Mouse (Mus musculus): ENCODE data around the gene Hist1h2ap. TPM values are rescaled to one million over a fixed set of nuclear protein-coding genes. Genes with fewer than 3 reads are reported as not detected.
A peak's percentile ranks its signal among the peaks of the same experiment; 100 is the strongest.
"Not testable (repeated sequence)": the region's sequence is repeated elsewhere in the genome, so short reads cannot be mapped to it uniquely, and the experiment has no call there.

The Hist1h2ap gene
- polyA plus RNA-seq, 1 experiment, result 730 TPM

- not testable (repeated sequence) for H3K27me3 ChIP-seq (ENCODE audit: control insufficient read depth, insufficient read depth, insufficient read length); H3K4me2 ChIP-seq (ENCODE audit: low read depth); H3K36me3 ChIP-seq (ENCODE audit: control insufficient read depth, insufficient read depth); H3K79me2 ChIP-seq (ENCODE audit: control insufficient read depth, insufficient read depth); H3ac ChIP-seq (ENCODE audit: control insufficient read depth, insufficient read length); H3K4me3 ChIP-seq
Measured at GRCm38 (mm10) chr13:21831418-21832394, 1.6 kb downstream of the Hist1h2ap start, which contains the start of gene Hist1h4n. Gene Hist1h4n, minus strand, starts transcription at chr13:21832196.

GRCm38 (mm10) chr13:21830344-21830743 is 3.0 kb downstream of the Hist1h2ap start:
- H3K79me2 ChIP-seq (ENCODE audit: control insufficient read depth, insufficient read depth), result no peaks in the 10 kb centered on the region
- no peak overlapping the region for H3ac ChIP-seq (ENCODE audit: control insufficient read depth, insufficient read length)
- H3K4me2 ChIP-seq (ENCODE audit: low read depth), result peak overlapping the region; percentile 22
- TF ChIP-seq TCF3 (IDR thresholded peaks at IDR 0.05; ENCODE audit: insufficient read length, low read depth) (no peak), TCF12 (IDR thresholded peaks at IDR 0.05; ENCODE audit: insufficient read depth, poor library complexity, severe bottlenecking) (no peak), REST (IDR thresholded peaks at IDR 0.05; ENCODE audit: insufficient read depth, insufficient read length) (no peak), MYOG (IDR thresholded peaks at IDR 0.05; ENCODE audit: control insufficient read depth in 1 of 3, insufficient read depth in 1 of 3, insufficient read length in 2 of 3, low read depth in 2 of 3) (no peak)
- H3K27me3 ChIP-seq (ENCODE audit: control insufficient read depth, insufficient read depth, insufficient read length), result no peaks in the 10 kb centered on the region
- no peak overlapping the region for H3K4me3 ChIP-seq
- H3K36me3 ChIP-seq (ENCODE audit: control insufficient read depth, insufficient read depth), result no peaks in the 10 kb centered on the region

GRCm38 (mm10) chr13:21828511-21828910 is 4.8 kb downstream of the Hist1h2ap start:
- TF ChIP-seq USF1 (IDR thresholded peaks at IDR 0.05; ENCODE audit: low read depth) (no peak), POLR2AphosphoS2 (IDR thresholded peaks at IDR 0.05; ENCODE audit: insufficient read length, low read depth) (no peak), REST (IDR thresholded peaks at IDR 0.05; ENCODE audit: insufficient read depth, insufficient read length) (no peak), POLR2A (IDR thresholded peaks at IDR 0.05; ENCODE audit: insufficient read length, low read depth) (no peak), CEBPB (IDR thresholded peaks at IDR 0.05; ENCODE audit: insufficient read depth, poor library complexity, severe bottlenecking) (no peak), TCF3 (IDR thresholded peaks at IDR 0.05; ENCODE audit: insufficient read length, low read depth) (no peak), MYOG (IDR thresholded peaks at IDR 0.05; ENCODE audit: control insufficient read depth in 1 of 3, insufficient read depth in 1 of 3, insufficient read length in 2 of 3, low read depth in 2 of 3) (no peak), SRF (IDR thresholded peaks at IDR 0.05; ENCODE audit: control insufficient read depth, insufficient read length, low read depth) (no peak), E2F4 (IDR thresholded peaks at IDR 0.05; ENCODE audit: insufficient read depth) (no peak), MAX (IDR thresholded peaks at IDR 0.05; ENCODE audit: low read depth) (no peak), TCF12 (IDR thresholded peaks at IDR 0.05; ENCODE audit: insufficient read depth, poor library complexity, severe bottlenecking) (no peak), MYOD1 (IDR thresholded peaks at IDR 0.05; ENCODE audit: control insufficient read depth in 1 of 3, insufficient read length in 2 of 3, low read depth in 2 of 3) (no peak)
- Histone ChIP-seq H3K36me3 (ENCODE audit: control insufficient read depth, insufficient read depth) (no peaks in the 10 kb centered on the region), H3ac (ENCODE audit: control insufficient read depth, insufficient read length) (no peak overlapping the region), H3K79me2 (ENCODE audit: control insufficient read depth, insufficient read depth) (no peaks in the 10 kb centered on the region), H3K4me2 (ENCODE audit: low read depth) (no peak overlapping the region), H3K27me3 (ENCODE audit: control insufficient read depth, insufficient read depth, insufficient read length) (no peaks in the 10 kb centered on the region), H3K4me3 (no peak overlapping the region)

GRCm38 (mm10) chr13:21820082-21820890 is 13.0 kb downstream of the Hist1h2ap start:
- not testable (repeated sequence) for H3K4me3 ChIP-seq; H3K27me3 ChIP-seq (ENCODE audit: control insufficient read depth, insufficient read depth, insufficient read length); H3K79me2 ChIP-seq (ENCODE audit: control insufficient read depth, insufficient read depth); H3K36me3 ChIP-seq (ENCODE audit: control insufficient read depth, insufficient read depth); H3K4me2 ChIP-seq (ENCODE audit: low read depth); H3ac ChIP-seq (ENCODE audit: control insufficient read depth, insufficient read length)

- TF ChIP-seq USF1 (IDR thresholded peaks at IDR 0.05; ENCODE audit: low read depth), result peak; percentile 11
- TF ChIP-seq POLR2AphosphoS2 (IDR thresholded peaks at IDR 0.05; ENCODE audit: insufficient read length, low read depth), result peak; percentile 33
- peak; percentile 34 for TF ChIP-seq POLR2A (IDR thresholded peaks at IDR 0.05; ENCODE audit: insufficient read length, low read depth)
- not testable (repeated sequence) for H3K4me3 ChIP-seq; H3K79me2 ChIP-seq (ENCODE audit: control insufficient read depth, insufficient read depth)
Measured at GRCm38 (mm10) chr13:21812092-21812491, 21.2 kb downstream of the Hist1h2ap start.

GRCm38 (mm10) chr13:21811539-21811938 is 21.8 kb downstream of the Hist1h2ap start, which contains the start of gene Hist1h4m:
Gene Hist1h4m, plus strand, starts transcription at chr13:21811746.
- H3K36me3 ChIP-seq (ENCODE audit: control insufficient read depth, insufficient read depth); H3K27me3 ChIP-seq (ENCODE audit: control insufficient read depth, insufficient read depth, insufficient read length); H3K4me3 ChIP-seq; H3ac ChIP-seq (ENCODE audit: control insufficient read depth, insufficient read length); H3K79me2 ChIP-seq (ENCODE audit: control insufficient read depth, insufficient read depth): not testable (repeated sequence)
- peak within 1 kb of the TSS; percentile 50 for H3K4me2 ChIP-seq (ENCODE audit: low read depth)

More at GRCm38 (mm10) chr13:21812092-21812491, 21.2 kb downstream of the Hist1h2ap start:
- H3K36me3 ChIP-seq (ENCODE audit: control insufficient read depth, insufficient read depth); H3ac ChIP-seq (ENCODE audit: control insufficient read depth, insufficient read length); H3K27me3 ChIP-seq (ENCODE audit: control insufficient read depth, insufficient read depth, insufficient read length): not testable (repeated sequence)
- H3K4me2 ChIP-seq (ENCODE audit: low read depth), result peak overlapping the region; percentile 50

- H3K36me3 ChIP-seq (ENCODE audit: control insufficient read depth, insufficient read depth); H3K79me2 ChIP-seq (ENCODE audit: control insufficient read depth, insufficient read depth); H3K4me2 ChIP-seq (ENCODE audit: low read depth); H3K4me3 ChIP-seq; H3K27me3 ChIP-seq (ENCODE audit: control insufficient read depth, insufficient read depth, insufficient read length); H3ac ChIP-seq (ENCODE audit: control insufficient read depth, insufficient read length): not testable (repeated sequence)
Measured at GRCm38 (mm10) chr13:21811074-21811473, 22.2 kb downstream of the Hist1h2ap start.

GRCm38 (mm10) chr13:21810073-21810472 is 23.2 kb downstream of the Hist1h2ap start, which contains the start of the genes Hist1h2bq and Hist1h2ao:
Gene Hist1h2bq, minus strand, starts transcription at chr13:21810197.
Gene Hist1h2ao, plus strand, starts transcription at chr13:21810465.
- H3K4me2 ChIP-seq (ENCODE audit: low read depth); H3K79me2 ChIP-seq (ENCODE audit: control insufficient read depth, insufficient read depth); H3K36me3 ChIP-seq (ENCODE audit: control insufficient read depth, insufficient read depth); H3ac ChIP-seq (ENCODE audit: control insufficient read depth, insufficient read length); H3K4me3 ChIP-seq; H3K27me3 ChIP-seq (ENCODE audit: control insufficient read depth, insufficient read depth, insufficient read length): not testable (repeated sequence)
